In the genomic region with DNA sequence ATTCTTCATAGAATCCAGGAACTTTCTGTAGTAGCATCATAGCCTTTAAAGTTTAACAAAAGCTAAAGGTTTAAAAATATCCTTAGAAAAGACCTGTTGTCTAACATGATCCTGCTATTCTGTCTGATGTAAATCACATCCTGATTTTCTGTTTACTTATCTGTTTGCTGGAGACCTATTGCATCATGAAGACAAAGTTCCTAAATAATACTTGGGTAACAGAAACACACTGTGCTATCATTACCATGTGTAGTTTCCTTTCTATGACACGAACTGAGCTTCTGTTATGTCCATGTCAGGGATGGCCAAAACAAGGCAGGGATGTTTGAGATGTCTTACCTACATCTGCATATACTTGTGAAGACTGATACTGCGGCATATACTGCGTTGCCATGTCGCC, we compare ENCODE assay signal across 17 mouse cellular contexts.
"Had no signal": no experiment of that assay in that cellular context is flagged by ENCODE, and none has a peak within 500 bp of the region (broad histone marks: within the 10 kb centered on the region; RNA-seq: fewer than 3 reads in every experiment).

No protein-coding gene starts in this region.

- H3K4me2 ChIP-seq: neural tube, embryonic 12.5 days; neural tube, embryonic 13.5 days; neural tube, embryonic 15.5 days; stomach, embryonic 15.5 days had no signal

- H3K9me3 ChIP-seq: neural tube, embryonic 12.5 days; neural tube, embryonic 13.5 days; neural tube, embryonic 15.5 days; stomach, embryonic 15.5 days had no signal

- H3K4me3 ChIP-seq: neural tube, embryonic 12.5 days; neural tube, embryonic 13.5 days; neural tube, embryonic 15.5 days; stomach, embryonic 15.5 days had no signal

- H3K27ac ChIP-seq: neural tube, embryonic 12.5 days; neural tube, embryonic 13.5 days; neural tube, embryonic 15.5 days; stomach, embryonic 15.5 days; stomach, postnatal 0 days had no signal

- H3K27me3 ChIP-seq: neural tube, embryonic 12.5 days; neural tube, embryonic 13.5 days; neural tube, embryonic 15.5 days; stomach, embryonic 15.5 days had no signal

- H3K9ac ChIP-seq: neural tube, embryonic 12.5 days; neural tube, embryonic 13.5 days; neural tube, embryonic 15.5 days; stomach, embryonic 15.5 days had no signal

- H3K4me1 ChIP-seq: neural tube, embryonic 12.5 days; neural tube, embryonic 13.5 days; stomach, embryonic 15.5 days had no signal

- DNase-seq: retina, postnatal 1 day; right cerebral cortex, adult 18-20 months; right cerebral cortex, postnatal 14 days; right cerebral cortex, postnatal 25 days; right cerebral cortex, postnatal 4 days; spleen, adult 18-20 months; thymus, adult 18-20 months; thymus, adult 2 months; thymus, postnatal 14 days; thymus, postnatal 25 days; thymus, postnatal 36 days; thymus, postnatal 4 days had no signal
